Mouse (Mus musculus) MEL (cell line): ENCODE data around the gene Acvr2a.

Source experiments
- CTCF ChIP-seq, 3 experiments: IDR thresholded peaks in 2 of 3; conservative IDR thresholded peaks in 1 of 3; 2 replicates each; pipeline ENCODE4 v1.5.1; 2011 to 2012; ENCODE audit warnings: low read length in 3 of 3, low read depth in 2 of 3, mild to moderate bottlenecking in 2 of 3, improper control_type of control experiment in 1 of 3, inconsistent platforms in 1 of 3, mixed read lengths in 1 of 3, moderate library complexity in 1 of 3; ENCODE audit not compliant: control insufficient read depth in 1 of 3, insufficient read depth in 1 of 3, poor library complexity in 1 of 3, severe bottlenecking in 1 of 3
- EP300 ChIP-seq, 2 experiments: IDR thresholded peaks; 2 replicates each; pipeline ENCODE4 v1.6.1; 2011; ENCODE audit warnings: improper control_type of control experiment in 2 of 2, low read length in 2 of 2, low read depth in 1 of 2, mild to moderate bottlenecking in 1 of 2
- MAX ChIP-seq: IDR thresholded peaks from 2 replicates; pipeline ENCODE4 v1.6.1; 2011; ENCODE audit warnings: low read length, improper control_type of control experiment
- MAZ ChIP-seq: IDR thresholded peaks from 2 replicates; pipeline ENCODE4 v1.6.1; 2012; ENCODE audit warnings: low read depth, mild to moderate bottlenecking, inconsistent platforms, low read length, improper control_type of control experiment
- RCOR1 ChIP-seq: IDR thresholded peaks from 2 replicates; pipeline ENCODE4 v1.6.1; 2012; ENCODE audit warnings: low read depth, mild to moderate bottlenecking, inconsistent platforms, low read length, improper control_type of control experiment
- SMC3 ChIP-seq: IDR thresholded peaks from 2 replicates; pipeline ENCODE4 v1.6.1; 2011; ENCODE audit warnings: low read depth, low read length, improper control_type of control experiment
- ZC3H11A ChIP-seq: IDR thresholded peaks from 2 replicates; pipeline ENCODE4 v1.6.1; 2012; ENCODE audit warnings: low read depth, mild to moderate bottlenecking, inconsistent platforms, low read length, improper control_type of control experiment

DNA sequence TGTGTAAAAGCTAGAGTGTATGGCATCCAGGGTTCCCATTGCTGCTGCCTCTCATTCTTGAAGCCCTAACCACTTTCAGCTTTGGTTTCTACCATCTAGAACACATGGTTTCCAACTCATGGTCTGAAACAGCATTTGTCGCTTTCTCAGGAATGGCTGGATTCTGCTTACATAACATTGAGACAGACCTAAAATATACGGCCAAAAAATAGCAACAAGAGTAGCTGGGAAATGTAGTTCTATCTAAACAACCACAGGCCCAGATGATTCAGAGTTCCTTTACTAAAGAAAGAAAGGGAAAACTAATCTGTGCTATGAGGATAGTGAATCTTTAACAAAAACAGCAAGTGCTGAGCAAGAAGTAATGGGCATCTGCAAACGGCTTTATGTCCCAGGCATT lies 38.6 kb upstream of the Acvr2a start:
- TF ChIP-seq RCOR1 (no peak), MAZ (no peak), CTCF (IDR thresholded peaks at IDR 0.05 in 2 of 3, conservative IDR thresholded peaks at IDR 0.05 in 1 of 3; ENCODE audit: control insufficient read depth in 1 of 3, insufficient read depth in 1 of 3, low read depth in 2 of 3, low read length in 3 of 3, poor library complexity in 1 of 3, severe bottlenecking in 1 of 3) (no peak), SMC3 (no peak), ZC3H11A (no peak), MAX (no peak), EP300 (IDR thresholded peaks at IDR 0.05; ENCODE audit: low read depth in 1 of 2, low read length in 2 of 2) (no peak)
